Mouse (Mus musculus) adrenal gland, adult 18-20 months (tissue): Measurements from ENCODE around the gene Itgb2. TPM values are rescaled to one million over a fixed set of nuclear protein-coding genes. Genes with fewer than 3 reads are reported as not detected.
A peak's percentile ranks its signal among the peaks of the same experiment; 100 is the strongest.

ENCODE experiments used
- DNase-seq, 2 experiments: peaks; one replicate each; pipeline ENCODE4 v3.0.0; 2021 to 2022; ENCODE audit warnings: low spot score in 2 of 2
- total RNA-seq, 2 experiments: library from RNA; stranded (reverse); gene quantifications; 1 replicate in 1 of 2; 2 replicates in 1 of 2; pipeline ENCODE4 v1.2.3; 2021

The Itgb2 gene
- total RNA-seq, 2 experiments from 2014 or later = 7.8 to 16.2 TPM

DNA sequence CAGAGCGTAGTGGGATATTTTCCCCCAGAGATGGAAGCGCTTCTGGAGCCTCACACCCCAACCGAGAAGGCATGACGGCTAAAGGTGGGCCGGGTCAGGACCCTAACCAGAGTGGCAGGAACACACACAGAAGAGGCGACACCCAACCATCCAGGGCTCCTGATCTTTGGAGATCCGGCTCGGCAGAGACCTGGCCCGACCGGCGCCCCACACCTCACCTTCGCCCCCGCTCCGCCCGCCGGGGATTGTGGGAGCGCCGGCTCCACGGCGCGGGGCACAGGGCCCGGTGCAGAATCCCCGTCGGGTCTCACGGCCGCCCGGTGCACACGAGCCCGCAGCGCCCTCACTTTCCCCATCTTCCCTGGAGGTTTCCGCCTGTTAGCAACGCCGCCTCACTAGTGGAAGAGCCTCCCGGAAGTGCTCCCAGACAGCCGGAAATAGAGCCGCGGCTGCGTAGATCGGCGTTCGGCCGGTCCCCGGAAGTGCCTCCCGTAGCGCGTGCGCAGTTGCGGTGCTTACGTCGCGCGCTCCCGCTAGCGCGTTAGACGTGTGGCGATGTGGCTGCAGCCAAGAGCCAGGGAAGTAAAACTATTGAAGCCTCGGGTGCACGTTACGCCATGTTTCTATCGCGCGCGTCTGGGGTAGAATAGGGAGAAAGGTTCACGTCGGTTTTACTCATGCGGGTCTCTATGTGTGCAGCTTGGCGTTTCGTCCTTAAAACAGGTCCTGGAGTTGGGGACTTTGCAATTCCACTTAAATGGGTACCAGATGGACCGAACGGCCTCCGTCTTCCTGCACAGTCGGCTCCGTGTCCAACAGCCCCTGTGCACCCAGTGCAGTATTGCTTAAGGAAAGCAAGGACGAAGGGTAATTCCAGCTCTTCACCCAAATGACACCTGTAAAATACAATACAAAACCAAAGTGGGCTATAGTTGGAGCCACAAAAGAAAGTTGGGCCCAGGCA lies 14.4 kb upstream of the Itgb2 start, which contains the start of gene Fam207a:
Gene Fam207a (minus strand): TSS at position 401 of the 964 bp plus-strand sequence.
- peak; percentile 90 to 92 for DNase-seq

DNA sequence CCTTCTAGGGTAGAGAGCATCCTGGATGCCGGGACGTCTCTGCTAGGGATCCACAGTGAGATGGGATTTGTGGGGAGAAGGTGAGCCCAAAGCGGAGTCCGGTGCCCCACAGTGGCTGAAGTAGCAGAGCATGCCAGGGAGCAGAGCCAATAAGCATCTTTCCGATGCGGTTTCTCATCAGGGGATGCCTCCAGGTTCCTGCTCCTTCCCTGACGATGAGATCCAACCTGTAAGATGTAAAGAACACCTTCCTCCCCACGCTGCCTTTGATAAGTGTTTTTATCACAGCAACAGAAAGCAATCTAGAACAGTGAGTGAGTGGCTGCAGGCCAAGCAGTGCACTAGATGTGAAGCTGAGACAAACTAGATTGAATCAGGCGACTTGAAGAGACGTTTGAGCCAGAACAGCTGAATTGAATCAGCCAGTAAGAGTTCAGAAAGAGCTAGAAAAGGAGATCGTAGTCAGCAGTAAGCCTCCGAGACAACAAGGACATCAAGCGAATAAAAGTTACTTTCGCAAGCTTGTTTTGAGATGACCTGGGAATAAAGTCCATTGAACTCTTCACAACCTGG lies 13.6 kb upstream of the Itgb2 start:
- DNase-seq = no peak

DNA sequence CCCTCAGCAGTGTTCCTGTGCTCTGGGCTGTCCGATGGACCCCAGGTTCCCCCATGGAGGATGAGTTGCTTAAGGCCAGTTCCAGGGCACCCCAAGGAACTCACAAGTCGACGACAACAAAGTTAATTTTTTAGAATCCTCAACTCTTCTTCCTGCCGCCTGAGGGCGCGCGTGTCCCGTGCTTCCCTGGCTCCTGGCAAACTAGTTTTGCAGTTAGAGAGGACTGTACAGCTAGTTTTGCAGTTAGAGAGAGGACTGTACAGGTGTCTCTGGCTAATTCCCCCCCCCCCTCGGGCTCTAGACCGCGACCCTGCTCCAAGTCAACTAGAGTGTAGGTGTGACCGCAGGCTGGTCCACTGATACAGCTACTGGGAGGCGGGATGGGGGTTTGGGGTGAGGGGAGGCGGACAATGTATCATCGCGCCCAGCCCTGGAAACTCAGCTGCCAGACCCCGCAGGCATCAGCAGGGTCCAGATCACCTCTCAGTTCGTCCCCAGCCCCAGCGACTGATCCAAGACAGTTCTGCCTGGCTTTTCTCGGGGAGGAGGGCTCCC lies 12.9 kb upstream of the Itgb2 start:
- DNase-seq = peak; percentile 72 to 81

DNA sequence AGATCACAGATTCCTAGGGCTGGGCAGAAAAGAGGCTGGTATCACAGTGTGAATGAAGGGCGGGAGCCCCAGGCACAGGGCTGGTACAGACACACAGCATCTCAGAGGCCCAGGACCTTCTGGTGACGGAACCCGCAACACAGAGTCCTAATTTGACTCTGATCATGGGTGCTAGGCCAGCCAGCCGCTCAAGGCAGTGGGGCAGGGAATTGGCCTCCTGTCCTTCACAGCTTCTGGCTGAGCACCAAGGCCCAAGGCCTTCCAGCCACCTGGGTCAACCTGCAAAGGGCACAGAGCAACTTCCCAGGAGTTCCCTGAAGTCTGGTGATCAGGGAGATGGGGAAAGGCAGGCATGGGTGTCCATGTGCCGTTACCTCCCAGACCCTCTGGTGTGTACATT lies 12.3 kb upstream of the Itgb2 start:
- no peak for DNase-seq

DNA sequence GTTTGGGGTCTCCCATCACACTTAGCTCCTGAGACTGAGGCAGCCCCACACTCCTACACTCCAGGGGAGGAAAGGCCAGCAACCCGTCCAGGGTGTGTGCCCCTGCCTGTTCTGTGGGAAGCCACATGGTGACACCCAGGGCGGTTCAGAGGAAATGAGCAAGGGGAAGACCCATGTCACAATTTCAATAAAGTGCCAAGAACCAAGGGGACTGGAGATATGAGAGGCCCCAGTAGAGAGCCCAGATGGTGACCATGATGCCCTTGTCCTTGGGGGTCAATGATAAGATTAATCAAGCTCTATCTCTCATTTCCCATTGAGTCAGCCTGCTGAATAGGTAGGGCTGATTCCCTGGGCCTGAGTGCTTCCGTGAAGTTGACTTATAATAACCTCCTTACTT lies 10.9 kb upstream of the Itgb2 start:
- DNase-seq = no peak

DNA sequence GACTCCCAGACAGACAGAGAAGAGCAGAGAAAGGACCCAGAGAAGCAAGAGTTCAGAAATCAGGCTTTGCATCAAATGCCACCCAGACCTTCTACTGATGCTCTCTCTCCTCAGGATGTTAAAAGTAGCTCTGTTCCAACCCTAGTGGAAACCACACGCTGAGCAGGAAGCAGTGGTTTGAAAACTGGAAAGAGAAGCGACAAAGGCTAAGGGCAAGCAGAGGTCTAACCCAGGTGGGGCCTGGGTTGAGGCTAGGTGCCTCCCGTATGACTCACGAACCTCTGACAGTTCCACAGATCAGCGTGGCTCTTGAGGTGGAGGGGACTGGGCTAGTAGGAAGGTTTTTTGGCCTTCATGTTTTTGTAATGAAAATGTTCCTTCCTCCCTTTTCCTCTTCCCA lies 9.6 kb upstream of the Itgb2 start:
- no peak for DNase-seq

DNA sequence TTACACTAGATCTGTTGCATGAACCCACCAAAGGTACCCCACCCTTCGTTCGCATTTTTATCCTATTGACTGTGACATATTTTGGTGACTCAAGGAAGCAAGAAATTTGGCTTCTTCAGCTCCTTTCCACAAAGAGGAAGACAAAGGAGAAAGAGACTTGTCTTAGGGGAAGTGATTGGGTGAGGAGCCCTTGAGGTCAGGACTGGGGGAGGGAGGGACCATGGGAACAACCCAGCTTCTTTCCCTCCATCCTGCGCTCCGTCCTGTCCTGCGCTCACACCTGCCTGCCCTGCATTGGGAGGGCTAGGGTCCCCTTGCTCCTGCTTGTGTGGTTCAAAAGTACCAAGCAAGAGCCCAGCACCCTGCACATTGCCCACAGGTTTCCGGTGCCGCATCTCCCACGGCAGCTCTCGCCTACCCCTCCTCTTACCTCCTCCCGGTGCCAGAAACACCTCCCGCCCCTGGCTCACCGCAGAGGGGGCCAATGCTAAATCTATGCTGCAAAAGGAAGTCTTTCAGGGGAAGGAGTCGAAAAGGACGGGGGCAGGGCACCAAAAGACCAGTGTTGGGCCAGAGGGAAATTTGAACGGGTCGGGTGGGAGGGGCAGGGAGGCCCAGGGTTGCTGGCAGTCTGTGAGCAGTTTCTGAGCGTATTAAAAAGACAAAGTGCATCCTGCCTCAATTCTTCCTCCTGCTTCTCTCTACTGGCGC lies 7.9 kb upstream of the Itgb2 start:
- peak in 1 of 2 experiments; percentile 21 for DNase-seq

DNA sequence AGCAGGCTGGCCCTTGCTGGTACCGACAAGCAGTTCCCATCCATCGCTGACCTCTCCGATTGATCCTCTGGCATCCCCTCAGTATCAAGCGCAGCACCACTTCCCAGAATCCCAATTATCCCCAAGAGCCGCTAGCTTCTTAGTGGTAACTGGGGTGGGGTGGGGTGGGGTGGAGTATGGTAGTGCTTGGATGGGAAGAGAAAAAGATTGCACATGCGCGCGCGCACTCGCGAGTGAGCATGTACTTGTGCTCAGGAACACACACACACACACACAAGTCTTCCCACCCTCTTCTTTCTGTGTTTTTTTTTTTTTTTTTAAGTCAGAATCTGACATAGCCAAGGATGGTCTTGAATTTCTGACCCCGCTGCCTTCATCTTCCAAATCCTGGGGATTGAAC lies 7.3 kb upstream of the Itgb2 start:
- DNase-seq = peak in 1 of 2 experiments; percentile 20

DNA sequence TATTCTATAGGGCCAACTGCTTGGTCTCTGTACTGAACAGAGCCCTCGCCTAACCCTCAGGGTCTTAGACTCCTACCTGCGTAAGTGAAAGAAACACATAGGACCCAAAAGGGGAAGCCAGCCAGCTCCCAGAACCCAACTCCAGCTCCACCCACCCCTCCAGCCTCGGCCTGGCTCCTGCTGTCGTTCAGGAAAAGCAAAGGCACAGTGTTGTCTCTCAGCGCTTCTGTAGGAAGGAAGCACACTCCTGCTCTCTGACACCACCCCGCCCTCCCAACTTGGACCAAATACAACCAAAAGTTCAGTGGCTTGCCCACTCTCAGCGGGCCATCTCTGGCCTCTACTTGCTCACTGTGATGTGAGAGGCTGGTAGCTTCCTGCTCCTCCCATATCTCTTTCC lies 6.7 kb upstream of the Itgb2 start:
- no peak for DNase-seq

DNA sequence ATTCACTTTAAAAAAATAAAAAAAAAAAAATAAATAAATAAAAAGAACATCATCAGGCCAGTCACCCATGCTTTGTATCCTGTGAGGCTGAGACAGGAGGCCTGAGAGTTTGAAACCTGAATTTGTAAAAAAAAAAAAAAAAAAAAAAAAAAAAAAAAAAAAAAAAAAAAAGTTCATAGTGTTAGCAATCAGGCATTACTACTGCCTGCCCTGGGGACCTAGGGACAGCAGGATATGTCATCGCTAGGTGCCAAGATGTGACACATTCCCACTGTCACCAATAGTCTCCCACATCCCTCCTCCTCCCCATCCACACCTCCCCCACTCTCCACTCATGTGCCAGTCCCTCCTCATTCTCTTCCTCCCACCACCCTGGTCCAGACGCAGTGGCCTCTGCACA lies 3.6 kb upstream of the Itgb2 start:
- no peak for DNase-seq

DNA sequence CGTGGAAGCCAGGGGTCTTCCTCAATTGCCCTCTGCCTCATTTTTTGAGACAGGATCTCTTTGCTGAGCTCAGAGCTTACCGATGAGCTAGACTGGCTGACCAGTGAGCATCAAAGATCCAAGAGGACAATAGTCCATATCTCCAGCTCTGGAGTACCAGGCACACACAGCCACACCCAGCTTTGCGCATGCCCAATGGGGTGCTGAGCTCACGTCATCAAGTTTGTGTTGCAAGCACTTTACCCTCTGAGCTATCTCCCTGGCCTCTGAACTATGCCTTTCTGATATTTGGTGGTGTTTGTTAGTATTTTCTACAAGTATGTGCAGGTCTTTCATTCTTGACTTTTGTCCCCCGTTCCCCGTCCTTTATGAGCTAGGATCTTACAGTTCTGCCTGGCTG lies 1.4 kb upstream of the Itgb2 start:
- DNase-seq = no peak

DNA sequence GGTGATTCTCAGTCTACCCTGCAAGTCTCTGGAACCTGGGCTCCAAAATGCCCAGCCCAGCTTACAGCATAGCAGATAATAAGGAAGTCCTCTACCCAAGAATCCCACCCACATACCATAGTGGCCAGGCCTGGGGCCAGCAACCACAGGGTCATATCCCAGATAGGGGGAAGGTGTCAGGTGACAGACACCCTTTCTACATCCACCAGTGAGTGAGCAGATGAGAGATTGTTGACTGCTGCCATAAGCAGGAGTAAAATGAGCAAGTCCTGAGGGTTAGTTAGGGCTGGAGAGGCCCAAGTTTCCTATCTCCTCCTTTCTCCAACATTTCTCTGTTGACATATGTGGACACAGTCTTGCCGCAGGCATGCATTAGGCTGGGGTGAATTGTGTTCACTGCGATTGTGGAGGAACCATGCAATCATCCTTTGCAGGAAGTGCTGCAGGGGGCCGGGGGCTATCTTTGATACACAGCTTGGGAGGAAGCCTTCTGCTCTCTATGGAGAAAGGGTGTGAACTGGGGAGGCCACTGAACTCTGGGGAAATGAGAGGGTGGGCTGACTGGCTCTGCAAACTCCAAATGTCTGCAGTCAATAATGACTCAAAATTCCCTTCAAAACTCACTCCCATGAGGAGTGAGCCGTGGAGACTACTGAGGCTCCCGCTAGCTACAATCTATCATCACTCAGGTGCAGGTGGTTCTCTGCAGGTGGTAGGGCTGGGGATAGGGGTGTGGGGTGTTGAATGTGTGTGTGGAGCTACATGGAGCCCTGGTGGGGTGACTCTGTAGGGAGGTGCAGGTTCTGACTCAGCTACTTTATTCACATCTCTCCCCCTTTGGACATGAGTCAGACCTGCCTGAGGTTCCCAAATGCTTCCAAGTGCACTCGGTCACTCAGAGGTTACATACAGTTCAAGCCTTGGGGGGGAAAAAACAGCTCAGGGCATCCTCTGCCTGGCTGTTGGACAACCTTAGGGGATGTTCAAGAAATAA lies 1.3 kb downstream of the Itgb2 start:
- DNase-seq = no peak

DNA sequence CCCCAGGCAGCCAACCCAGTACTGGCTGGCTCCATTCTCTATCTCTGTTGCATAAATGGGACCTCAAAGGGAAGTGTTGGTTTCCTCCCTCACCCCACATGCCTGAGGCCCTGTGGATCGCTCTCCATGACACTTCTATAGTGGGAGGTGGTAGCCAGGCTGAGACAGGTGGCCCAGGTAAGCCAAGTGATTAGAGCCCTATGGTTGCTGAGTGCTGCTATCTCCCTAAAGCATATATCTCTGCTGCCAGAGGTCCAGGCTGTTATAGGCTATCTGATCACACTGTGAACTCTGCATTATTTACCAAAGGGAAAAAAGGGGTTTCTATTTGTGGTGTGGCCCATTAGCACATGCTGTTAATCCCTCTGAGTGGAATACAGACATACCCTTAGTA lies 2.0 kb downstream of the Itgb2 start:
- no peak for DNase-seq

DNA sequence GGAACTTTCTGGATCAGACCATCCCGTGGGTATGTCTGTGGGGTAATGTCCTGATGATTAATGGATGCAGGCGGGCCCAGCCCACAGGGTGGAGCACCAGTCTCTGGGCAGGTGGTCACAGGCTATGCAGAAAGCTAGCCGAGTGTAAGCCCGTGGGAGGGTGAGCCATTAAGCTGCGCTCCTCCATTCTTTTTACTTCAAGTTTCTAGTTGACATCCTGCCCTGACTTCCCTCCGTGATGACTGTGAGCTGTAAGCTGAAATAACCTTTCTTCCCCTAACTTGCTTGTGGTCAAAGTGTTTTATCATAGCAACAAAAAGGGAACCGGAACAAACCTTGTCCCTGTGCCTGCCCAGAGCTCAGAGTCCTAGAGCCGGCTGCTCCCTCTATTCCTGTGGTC lies 6.7 kb downstream of the Itgb2 start:
- DNase-seq = no peak

DNA sequence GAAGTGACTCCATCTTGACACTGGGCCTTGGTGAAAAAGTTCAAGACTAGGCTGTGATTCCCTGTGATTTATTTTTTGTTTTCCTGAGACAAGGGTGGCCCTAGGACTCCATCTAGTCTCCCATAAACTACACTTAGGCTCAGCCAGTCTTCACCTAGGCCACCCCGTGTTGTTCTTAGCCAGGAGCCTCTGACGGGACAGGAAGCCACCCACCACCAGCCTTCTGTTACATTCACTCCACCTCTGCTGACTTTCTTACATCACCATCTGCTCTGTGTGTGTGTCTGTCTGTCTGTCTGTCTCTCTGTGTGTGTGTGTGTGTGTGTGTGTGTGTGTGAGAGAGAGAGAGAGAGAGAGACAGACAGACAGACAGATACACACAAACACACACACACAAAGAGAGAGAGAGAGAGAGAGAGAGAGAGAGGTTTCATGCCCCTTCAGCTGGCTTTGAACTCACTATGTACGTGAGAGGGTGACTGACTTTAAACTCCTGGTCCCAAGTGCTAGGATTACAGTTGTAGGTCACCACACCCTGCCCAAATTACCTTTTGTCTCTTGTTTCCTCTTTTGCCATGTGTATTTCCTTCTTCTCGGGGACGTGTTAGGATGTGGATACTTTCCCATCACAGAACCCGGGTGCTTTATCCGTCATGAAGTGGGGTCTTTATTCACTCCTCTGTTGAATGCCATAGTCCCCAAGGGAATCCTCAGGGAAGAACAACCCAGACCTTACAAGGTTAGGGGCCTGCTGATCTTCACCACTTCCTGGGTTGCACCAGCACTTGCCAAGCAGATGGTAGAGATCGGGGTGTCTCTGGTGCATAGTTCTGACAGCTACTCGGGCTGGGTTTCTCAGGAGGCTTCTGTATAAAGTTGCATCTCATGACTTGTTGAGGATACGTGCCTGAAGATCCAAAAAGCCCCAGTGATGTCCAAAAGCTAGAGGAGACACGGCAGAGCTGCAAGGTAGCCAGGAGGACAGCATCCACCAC lies 7.5 kb downstream of the Itgb2 start:
- DNase-seq = no peak

DNA sequence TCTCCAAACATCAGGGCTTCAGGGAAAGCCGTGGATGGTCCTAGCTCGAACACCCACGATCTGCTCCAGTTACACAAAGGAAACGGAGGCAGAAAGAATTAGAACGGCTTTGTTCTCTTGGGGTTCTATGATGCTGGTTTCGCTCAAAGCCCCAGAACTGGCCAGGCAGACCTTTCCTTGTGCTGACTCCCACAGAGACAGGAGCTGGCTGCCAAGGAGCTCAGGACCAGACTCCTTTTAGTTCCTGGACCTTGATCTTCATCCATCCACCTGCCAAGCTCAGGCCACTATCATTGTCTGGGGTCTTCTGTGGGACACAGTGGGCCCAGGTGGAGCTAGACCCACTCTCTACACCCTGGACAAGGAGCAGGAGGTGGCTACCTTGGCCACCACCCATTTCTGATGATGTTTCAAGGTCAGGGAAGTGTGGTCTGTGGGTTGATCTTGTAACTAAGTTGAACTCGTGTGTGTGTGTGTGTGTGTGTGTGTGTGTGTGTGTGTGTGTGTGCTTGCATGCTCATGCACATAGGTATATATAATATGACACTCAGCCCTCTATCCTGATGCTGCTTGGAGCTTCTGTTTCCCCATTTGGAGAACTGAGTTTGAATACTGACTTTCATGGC lies 9.4 kb downstream of the Itgb2 start:
- no peak for DNase-seq

DNA sequence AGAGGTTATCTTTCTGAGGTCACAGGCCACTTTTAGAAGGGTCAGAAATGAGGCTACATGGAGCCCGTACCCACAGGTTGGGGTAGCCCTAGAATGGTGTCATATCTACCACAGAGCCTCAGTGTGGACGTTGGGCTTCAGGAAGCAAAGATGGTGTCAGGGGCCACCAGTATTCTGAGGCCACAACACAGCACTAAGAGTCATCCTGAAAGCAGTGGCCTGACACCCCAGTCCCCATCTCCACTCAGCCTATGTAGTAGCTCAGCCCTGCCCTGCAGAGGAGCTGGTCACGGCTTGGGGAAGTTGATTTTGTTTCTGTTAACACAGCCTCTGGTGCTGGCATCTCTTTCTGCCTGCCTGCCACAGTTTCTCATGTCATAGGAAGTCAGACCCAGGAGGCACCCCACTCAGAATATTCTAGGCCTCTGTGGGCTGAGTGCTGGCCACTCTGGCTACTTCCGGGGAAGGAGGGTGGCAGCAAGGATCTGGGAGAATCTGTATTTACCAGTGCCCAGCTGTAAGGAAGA lies 10.6 kb downstream of the Itgb2 start:
- DNase-seq = no peak
